Mouse (Mus musculus) forebrain, embryonic 10.5 days (tissue): ENCODE measurements at regions not wholly inside any gene's neighbourhood (a gene's known extent, or its start where the extent isn't known, plus 50 kb on each side); places are given as distances from the start of the nearest gene placed in this dataset.

ENCODE experiments used
- DNase-seq: peaks from one replicate; pipeline ENCODE4 v3.0.0-alpha.2; 2017; ENCODE audit warnings: low spot score; ENCODE audit errors: extremely low spot score
- H3K27ac ChIP-seq: fragments of 300-500 bp; sonication (generic); 2 replicates; pipeline ENCODE4 v1.5.1; 2016; ENCODE audit warnings: mild to moderate bottlenecking
- H3K27me3 ChIP-seq: fragments of 300-500 bp; sonication (generic); 2 replicates; pipeline ENCODE4 v1.6.1; 2016; ENCODE audit warnings: mild to moderate bottlenecking; ENCODE audit not compliant: poor library complexity, severe bottlenecking
- H3K36me3 ChIP-seq: fragments of 300-500 bp; sonication (generic); replicated peaks from 2 replicates; pipeline ENCODE4 v1.6.1; 2016; ENCODE audit warnings: mild to moderate bottlenecking, moderate library complexity
- H3K4me1 ChIP-seq: fragments of 300-500 bp; sonication (generic); 2 replicates; pipeline ENCODE4 v1.6.1; 2016
- H3K4me3 ChIP-seq: fragments of 300-500 bp; sonication (generic); 2 replicates; pipeline ENCODE4 v1.5.1; 2016; ENCODE audit warnings: mild to moderate bottlenecking, moderate library complexity
- H3K9me3 ChIP-seq: fragments of 300-500 bp; sonication (generic); 2 replicates; pipeline ENCODE4 v1.6.1; 2016; ENCODE audit warnings: mild to moderate bottlenecking, moderate library complexity
- WGBS: fragments of 180-500 bp; shearing (Covaris S2); methylation state at CpG from one replicate; pipeline ENCODE4 v1.1.7; 2016; 5-methylcytosine and 5-hydroxymethylcytosine counted together

DNA sequence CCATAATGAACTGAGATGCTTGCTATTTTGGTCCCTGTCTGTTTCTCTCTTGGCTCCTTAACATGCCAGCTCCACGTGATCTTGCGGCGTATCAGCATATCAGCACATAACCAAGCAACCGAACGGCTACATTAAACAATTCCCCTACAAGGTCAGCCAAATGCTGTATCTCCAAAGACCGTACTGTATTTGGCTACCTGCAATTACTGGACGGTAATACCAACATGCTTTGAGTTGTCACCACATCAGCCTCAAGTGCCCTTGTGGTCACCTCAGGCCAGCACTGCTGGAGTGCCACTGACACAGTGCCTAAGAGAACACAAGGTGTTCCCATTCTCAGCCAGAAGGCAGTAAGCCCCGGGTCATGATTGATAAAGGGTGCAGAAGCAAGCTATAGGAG, 70.2 kb downstream of the Dyrk2 start:
- Histone ChIP-seq H3K9me3 (no peaks in the 10 kb centered on the region), H3K4me1 (peaks cover 10% of the 10 kb centered on the region), H3K36me3 (no peaks in the 10 kb centered on the region), H3K4me3 (no peak overlapping the region), H3K27ac (no peak overlapping the region), H3K27me3 (no peaks in the 10 kb centered on the region)
- DNase-seq = no peak
- whole genome bisulfite sequencing = 94% methylated on average over 8 of the region's 8 CpGs

- WGBS = 94% methylated on average over 20 of the region's 20 CpGs
- Histone ChIP-seq H3K9me3 (no peaks in the 10 kb centered on the region), H3K27ac (no peak overlapping the region), H3K27me3 (no peaks in the 10 kb centered on the region), H3K4me3 (no peak overlapping the region), H3K36me3 (no peaks in the 10 kb centered on the region), H3K4me1 (peaks cover 8% of the 10 kb centered on the region)
- DNase-seq = no peak
Measured at GRCm38 (mm10) chr10:118803922-118804557, 66.0 kb downstream of the Dyrk2 start.

GRCm38 (mm10) chr10:118804574-118804973, 65.4 kb downstream of the Dyrk2 start:
- DNase-seq = no peak
- WGBS = 73% methylated on average over 5 of the region's 5 CpGs
- H3K27ac ChIP-seq = no peak overlapping the region
- no peak overlapping the region for H3K4me3 ChIP-seq
- no peaks in the 10 kb centered on the region for H3K27me3 ChIP-seq
- H3K9me3 ChIP-seq = no peaks in the 10 kb centered on the region
- H3K36me3 ChIP-seq = no peaks in the 10 kb centered on the region
- peaks cover 8% of the 10 kb centered on the region for H3K4me1 ChIP-seq
